Mouse (Mus musculus) kidney, embryonic 14.5 days (tissue): Measurements from ENCODE around the gene Slc39a11. TPM values are rescaled to one million over a fixed set of nuclear protein-coding genes. Genes with fewer than 3 reads are reported as not detected.

Experiments used
- ATAC-seq: fragments of 200-750 bp; cut with Nextera tagmentation; 2 replicates; pipeline ENCODE4 v1.8.0; 2017; ENCODE audit warnings: moderate number of reproducible peaks, mild to moderate bottlenecking, moderate TSS enrichment, moderate library complexity; ENCODE audit not compliant: low FRiP score, low TSS enrichment
- H3K27ac ChIP-seq: fragments of 300-500 bp; sonication (generic); 2 replicates; pipeline ENCODE4 v1.5.1; 2014; ENCODE audit warnings: low read depth, mild to moderate bottlenecking, low read length, moderate library complexity, mixed read lengths
- H3K27me3 ChIP-seq: fragments of 300-500 bp; sonication (generic); 2 replicates; pipeline ENCODE4 v1.6.1; 2014; ENCODE audit warnings: mild to moderate bottlenecking, low read length; ENCODE audit not compliant: control insufficient read depth, insufficient read depth
- H3K36me3 ChIP-seq: fragments of 300-500 bp; sonication (generic); 2 replicates; pipeline ENCODE4 v1.6.1; 2014; ENCODE audit warnings: low read length, mixed read lengths; ENCODE audit not compliant: control insufficient read depth, insufficient read depth
- H3K4me1 ChIP-seq: fragments of 300-500 bp; sonication (generic); 2 replicates; pipeline ENCODE4 v1.6.1; 2014; ENCODE audit warnings: low read length, mixed read lengths; ENCODE audit not compliant: control insufficient read depth, insufficient read depth
- H3K4me2 ChIP-seq: fragments of 300-500 bp; sonication (generic); replicated peaks from 2 replicates; pipeline ENCODE4 v1.6.1; 2014; ENCODE audit warnings: low read depth, mild to moderate bottlenecking, low read length
- H3K4me3 ChIP-seq: fragments of 300-500 bp; sonication (generic); 2 replicates; pipeline ENCODE4 v1.5.1; 2014; ENCODE audit warnings: mild to moderate bottlenecking, low read length
- H3K9ac ChIP-seq: fragments of 300-500 bp; sonication (generic); 2 replicates; pipeline ENCODE4 v1.6.1; 2014; ENCODE audit warnings: low read depth, mild to moderate bottlenecking, low read length, moderate library complexity
- H3K9me3 ChIP-seq: fragments of 300-500 bp; sonication (generic); 2 replicates; pipeline ENCODE4 v1.6.1; 2016; ENCODE audit warnings: low read length; ENCODE audit not compliant: control insufficient read depth
- WGBS: fragments of 180-500 bp; shearing (Covaris S2); extraction: QIAGEN DNeasy Blood & Tissue Kit; methylation state at CpG from one replicate; pipeline ENCODE4 v1.1.7; 2014; 5-methylcytosine and 5-hydroxymethylcytosine counted together
- polyA plus RNA-seq: library from polyadenylated mRNA; unstranded; fragments of >200 nt; fragmentation: Nextera tagmentation; extraction: Ambion mirVana; gene quantifications from 2 replicates; pipeline ENCODE4 v1.2.1, GENCODE M21; 2014

Slc39a11 gene
- polyA plus RNA-seq, 1 experiment from 2014 or later: 16.4 TPM

DNA sequence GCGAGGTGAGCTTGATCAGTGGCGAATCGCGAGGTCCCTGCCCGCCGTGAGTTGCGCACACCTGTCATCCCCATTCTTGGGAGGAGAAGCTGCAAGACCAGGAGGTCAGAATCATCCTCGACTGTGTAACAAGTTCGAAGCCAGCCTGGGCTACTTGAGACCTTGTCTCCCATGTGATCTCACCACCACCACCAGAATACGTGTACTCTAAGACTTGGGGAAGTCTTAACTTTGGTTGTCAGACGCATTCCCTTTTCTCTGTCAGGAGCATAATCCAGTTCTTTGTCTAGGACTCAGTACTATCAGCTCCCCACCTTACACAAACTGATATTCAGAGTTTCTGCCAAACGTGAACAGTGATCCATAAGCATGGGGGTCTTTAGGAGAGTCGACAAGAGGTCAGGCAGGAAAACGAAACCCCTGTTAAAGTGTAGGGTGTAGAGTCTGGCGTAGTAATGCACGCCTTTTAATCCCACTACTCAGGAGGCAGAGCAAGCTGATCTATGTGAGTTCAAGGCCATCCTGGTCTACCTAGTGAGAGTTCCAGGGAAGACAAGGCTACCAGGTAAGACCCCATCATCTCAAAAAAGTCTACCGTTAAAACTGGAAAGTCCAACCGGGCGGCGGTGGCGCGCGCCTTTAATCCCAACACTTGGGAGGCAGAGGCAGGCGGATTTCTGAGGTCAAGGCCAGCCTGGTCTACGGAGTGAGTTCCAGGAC is 35.0 kb upstream of the Slc39a11 start:
- no peak for ATAC-seq
- Histone ChIP-seq H3K4me3 (peak overlapping the region; percentile 96), H3K4me2 (peak overlapping the region; percentile 82), H3K9me3 (no peaks in the 10 kb centered on the region), H3K9ac (peak overlapping the region; percentile 94), H3K27me3 (no peaks in the 10 kb centered on the region), H3K36me3 (peaks cover 24% of the 10 kb centered on the region), H3K27ac (peak overlapping the region; percentile 98; the same call in 1 of the 2 replicates), H3K4me1 (peaks cover 34% of the 10 kb centered on the region)
- 39% methylated on average over 25 of the region's 25 CpGs for WGBS

DNA sequence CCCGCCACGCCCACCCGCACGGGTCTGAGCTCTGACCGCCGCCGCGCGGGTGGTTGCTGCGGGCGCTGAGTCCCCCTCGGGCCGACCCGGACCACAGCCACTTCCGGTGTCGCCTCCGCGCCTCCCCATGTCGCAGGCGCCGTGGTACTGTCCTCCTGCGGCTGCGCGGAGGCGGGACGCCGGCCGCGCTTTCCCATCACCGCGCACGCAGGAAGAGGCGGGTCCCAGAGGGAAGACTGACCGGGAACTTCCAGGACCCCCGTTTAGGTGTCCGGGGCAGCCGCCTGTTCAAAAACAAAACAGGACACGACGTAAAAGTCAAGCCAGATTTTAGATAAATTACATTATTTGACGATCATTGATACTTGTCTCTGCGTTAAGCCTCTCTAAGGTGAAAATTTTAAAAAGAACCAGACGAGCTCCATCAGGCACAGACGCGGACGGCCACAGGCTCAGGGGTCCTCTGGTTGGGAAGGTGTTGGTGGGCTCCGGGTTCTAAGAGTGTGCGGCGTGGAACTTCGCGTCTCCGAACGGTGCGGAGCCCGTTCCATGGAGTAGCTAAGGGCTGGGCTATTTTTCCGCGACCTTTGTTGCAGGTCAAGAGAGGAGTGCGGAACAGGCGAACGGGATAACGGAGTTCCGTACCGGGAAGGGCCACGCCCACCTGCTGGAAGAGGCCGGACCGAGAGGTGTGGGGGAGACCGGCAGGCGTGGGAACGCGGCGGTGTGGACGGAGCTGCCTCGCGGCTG is 34.3 kb upstream of the Slc39a11 start, which contains the start of the genes Fam104a and D11Wsu47e:
Gene Fam104a, minus strand, starts transcription at position 199 of the 750 bp plus-strand sequence.
Gene D11Wsu47e, plus strand, starts transcription at position 456 of the 750 bp plus-strand sequence.
- peaks cover 16% of the 10 kb centered on the region for H3K36me3 ChIP-seq
- WGBS: under 1% methylated on average over 65 of the region's 73 CpGs
- H3K4me3 ChIP-seq: peak within 1 kb of the TSS; percentile 96
- no peaks in the 10 kb centered on the region for H3K9me3 ChIP-seq
- H3K27me3 ChIP-seq: no peaks in the 10 kb centered on the region
- H3K9ac ChIP-seq: peak within 1 kb of the TSS; percentile 94
- peak; percentile 94 for ATAC-seq
- H3K4me2 ChIP-seq: peak within 1 kb of the TSS; percentile 83
- peak within 1 kb of the TSS; percentile 98 for H3K27ac ChIP-seq
- peaks cover 36% of the 10 kb centered on the region for H3K4me1 ChIP-seq

DNA sequence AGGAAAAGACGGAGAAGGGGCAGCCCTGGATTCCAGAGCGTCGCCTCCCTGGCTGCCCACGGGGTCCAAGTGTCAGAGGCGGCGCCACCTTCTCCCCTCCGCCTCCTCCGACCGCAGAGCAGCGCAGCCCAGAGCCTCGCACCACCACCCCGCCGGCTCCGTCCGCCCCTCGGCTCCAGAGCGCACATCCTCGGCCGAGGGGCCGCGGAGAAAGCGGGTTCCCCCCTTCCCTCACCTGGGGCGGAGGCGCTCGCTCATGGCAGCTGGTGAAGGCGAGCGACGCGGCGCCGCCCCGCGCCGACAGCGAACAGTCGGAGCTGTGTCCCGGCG is 33.7 kb upstream of the Slc39a11 start:
- H3K4me1 ChIP-seq: peaks cover 38% of the 10 kb centered on the region
- WGBS: under 1% methylated on average over 22 of the region's 38 CpGs
- H3K9me3 ChIP-seq: no peaks in the 10 kb centered on the region
- H3K27ac ChIP-seq: peak overlapping the region; percentile 98
- ATAC-seq: peak; percentile 81
- peak overlapping the region; percentile 96 for H3K4me3 ChIP-seq
- H3K9ac ChIP-seq: peak overlapping the region; percentile 94
- H3K27me3 ChIP-seq: no peaks in the 10 kb centered on the region
- peaks cover 11% of the 10 kb centered on the region for H3K36me3 ChIP-seq
- H3K4me2 ChIP-seq: peak overlapping the region; percentile 83

DNA sequence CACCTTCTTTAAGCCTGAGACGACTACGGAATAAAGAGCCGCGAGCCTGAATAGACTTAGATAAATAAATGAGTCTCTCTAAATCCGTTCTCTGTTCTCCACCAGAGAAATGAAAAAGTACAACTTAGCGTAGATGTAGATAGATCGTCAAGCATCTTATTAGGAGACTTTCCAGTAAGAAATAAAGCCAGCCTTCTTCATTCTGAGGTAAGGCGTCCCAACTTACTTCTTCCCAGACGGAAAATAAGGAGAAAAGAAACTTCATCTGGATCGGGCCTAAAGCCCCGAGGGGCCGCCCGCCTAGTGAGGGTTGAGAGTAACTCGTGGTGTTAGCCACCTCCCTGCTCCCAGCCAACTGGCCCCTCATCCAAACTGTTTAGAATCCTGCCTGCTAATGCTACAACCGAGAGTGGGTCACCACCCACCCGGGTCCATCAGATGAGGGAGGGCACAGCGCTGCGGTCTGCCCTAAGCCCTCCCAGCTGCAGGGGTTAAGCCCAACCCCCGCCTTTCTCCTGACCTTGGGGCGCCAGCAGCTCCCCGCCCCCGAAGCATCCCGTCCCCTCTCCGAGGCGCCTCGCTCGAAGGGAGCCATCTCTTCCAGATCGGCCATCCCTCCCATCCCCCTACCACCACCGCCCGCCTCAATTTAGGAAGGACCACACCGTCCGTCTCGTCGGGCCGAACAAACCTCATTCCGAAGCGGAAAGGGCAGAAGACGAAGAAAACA is 33.2 kb upstream of the Slc39a11 start:
- Histone ChIP-seq H3K9ac (peak overlapping the region; percentile 94), H3K27ac (peak overlapping the region; percentile 98), H3K36me3 (peaks cover 6% of the 10 kb centered on the region), H3K4me2 (peak overlapping the region; percentile 83), H3K27me3 (no peaks in the 10 kb centered on the region), H3K4me3 (peak overlapping the region; percentile 96), H3K9me3 (no peaks in the 10 kb centered on the region), H3K4me1 (peaks cover 38% of the 10 kb centered on the region)
- WGBS: 2% methylated on average over 38 of the region's 38 CpGs
- ATAC-seq: peak; percentile 53

DNA sequence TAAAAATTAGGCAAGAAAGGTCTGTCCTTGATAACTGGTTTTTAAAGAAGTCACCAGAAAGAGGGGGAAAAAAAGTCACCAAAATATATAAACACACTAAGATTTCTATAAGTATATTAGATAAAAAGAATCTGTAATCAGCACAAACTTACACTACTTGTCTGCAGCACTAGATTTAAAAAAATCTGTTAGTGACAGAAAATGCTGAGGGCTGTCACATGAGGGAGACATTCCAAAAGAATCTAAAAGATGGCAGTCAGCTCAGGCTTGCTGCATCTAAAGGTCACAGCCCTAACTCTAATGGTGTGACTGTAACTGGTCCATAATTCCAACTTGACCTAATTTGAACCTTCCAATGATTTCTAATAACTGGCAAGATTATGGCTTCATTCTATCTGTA is 32.1 kb upstream of the Slc39a11 start:
- no peak for ATAC-seq
- Histone ChIP-seq H3K27me3 (no peaks in the 10 kb centered on the region), H3K9me3 (no peaks in the 10 kb centered on the region), H3K4me1 (peaks cover 36% of the 10 kb centered on the region), H3K4me2 (peak overlapping the region; percentile 83), H3K27ac (no peak overlapping the region), H3K4me3 (peak overlapping the region; percentile 96), H3K36me3 (peaks cover 2% of the 10 kb centered on the region), H3K9ac (no peak overlapping the region)

DNA sequence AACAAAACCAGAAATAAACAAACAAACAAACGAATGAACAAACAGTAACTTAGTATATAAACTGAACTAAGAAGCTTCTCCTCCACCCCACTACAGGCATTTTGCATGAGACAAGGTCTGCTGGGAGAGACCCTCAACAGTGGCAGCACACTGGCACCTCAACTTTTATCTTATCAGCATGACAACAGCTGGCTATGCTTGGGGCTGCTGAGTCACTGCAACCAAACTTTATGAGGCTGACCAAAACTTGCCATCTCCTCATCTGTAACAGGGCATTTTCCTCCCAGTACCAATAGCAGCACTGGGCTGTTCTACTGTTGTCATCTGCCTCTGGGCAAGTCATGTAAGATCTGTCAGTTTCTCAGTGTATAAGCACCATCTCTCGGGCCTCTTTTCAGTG is 31.1 kb upstream of the Slc39a11 start:
- H3K27ac ChIP-seq: no peak overlapping the region

DNA sequence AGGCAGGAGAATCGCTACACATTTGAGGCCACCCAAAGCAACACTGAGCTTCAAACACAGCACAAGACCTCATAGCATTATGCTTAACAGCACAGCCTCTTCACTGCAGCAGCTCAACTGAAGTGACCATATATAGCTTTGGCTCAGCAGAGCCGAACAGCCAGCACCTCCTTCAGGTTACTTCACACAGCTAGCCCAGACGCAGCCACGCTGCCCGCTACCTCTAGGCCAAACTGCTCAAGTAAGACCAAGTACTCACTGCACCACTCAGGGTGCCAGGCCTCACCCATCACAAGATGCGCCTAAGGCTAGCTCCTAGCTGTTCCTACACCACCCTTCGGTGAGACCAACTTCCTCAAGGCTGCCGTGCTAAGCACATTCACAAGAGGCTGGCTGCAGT is 28.5 kb upstream of the Slc39a11 start:
- 82% methylated on average over 8 of the region's 8 CpGs for WGBS
- Histone ChIP-seq H3K4me1 (peaks cover 23% of the 10 kb centered on the region), H3K27me3 (no peaks in the 10 kb centered on the region), H3K4me3 (no peak overlapping the region), H3K4me2 (no peak overlapping the region), H3K9ac (no peak overlapping the region), H3K36me3 (peaks cover 29% of the 10 kb centered on the region), H3K9me3 (no peaks in the 10 kb centered on the region), H3K27ac (no peak overlapping the region)
- no peak for ATAC-seq

More for the DNA sequence above, 31.1 kb upstream of the Slc39a11 start:
- ATAC-seq: no peak
- Histone ChIP-seq H3K4me1 (peaks cover 30% of the 10 kb centered on the region), H3K36me3 (peaks cover 12% of the 10 kb centered on the region), H3K27me3 (no peaks in the 10 kb centered on the region), H3K4me2 (no peak overlapping the region), H3K4me3 (no peak overlapping the region), H3K9me3 (no peaks in the 10 kb centered on the region), H3K9ac (no peak overlapping the region)
- WGBS: 90% methylated on average over 2 of the region's 2 CpGs

DNA sequence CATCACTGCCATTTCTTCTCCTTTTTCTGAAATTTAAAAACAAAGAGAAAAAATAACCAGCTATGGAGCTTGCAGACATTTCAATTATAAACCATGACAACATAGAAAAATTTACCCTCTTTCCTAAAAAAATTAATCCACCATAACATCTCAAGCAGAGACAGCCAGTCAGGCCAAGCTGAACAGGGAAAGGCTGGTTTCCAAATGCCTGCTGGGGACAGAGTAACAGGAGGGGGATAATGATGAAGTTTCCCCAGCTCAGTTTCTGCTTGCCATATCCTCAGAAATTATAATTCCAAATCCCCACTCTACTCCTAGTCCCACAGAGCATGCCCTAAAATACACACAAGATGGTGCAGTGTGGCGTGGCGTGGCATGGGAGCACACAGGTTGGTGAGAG is 27.5 kb upstream of the Slc39a11 start:
- WGBS: 97% methylated on average over 2 of the region's 2 CpGs
- Histone ChIP-seq H3K36me3 (peaks cover 31% of the 10 kb centered on the region), H3K4me1 (peaks cover 18% of the 10 kb centered on the region)

More for the DNA sequence above, 27.5 kb upstream of the Slc39a11 start:
- Histone ChIP-seq H3K9ac (no peak overlapping the region), H3K4me3 (no peak overlapping the region), H3K4me2 (no peak overlapping the region), H3K27me3 (no peaks in the 10 kb centered on the region), H3K9me3 (no peaks in the 10 kb centered on the region), H3K27ac (no peak overlapping the region)
- ATAC-seq: no peak
